In genomic region chr9:35432717-35433297, GRCm38 (mm10) we compare ENCODE assay signal across 7 mouse cellular contexts. TPM values are rescaled to one million over a fixed set of nuclear protein-coding genes. Genes with fewer than 3 reads are reported as not detected.
DNase-seq lines count a peak whose midpoint lies in the region; ATAC-seq lines count a peak whose summit lies in the region.
"Not testable (repeated sequence)": the region's sequence is repeated elsewhere in the genome, so short reads cannot be mapped to it uniquely, and the experiment has no call there.

No protein-coding gene starts in this region.

- peaks cover 12% of the 10 kb centered on the region for H3K4me1 ChIP-seq in hindbrain, embryonic 11.5 days (replicated peaks; ENCODE audit: control insufficient read depth, insufficient read depth, low read length)
- H3K4me1 ChIP-seq in hindbrain, embryonic 14.5 days (replicated peaks; ENCODE audit: control insufficient read depth, insufficient read depth, low read length) = peaks cover 30% of the 10 kb centered on the region
- peaks cover 39% of the 10 kb centered on the region for H3K4me1 ChIP-seq in midbrain, embryonic 12.5 days
- H3K4me1 ChIP-seq in neural tube, embryonic 11.5 days (ENCODE audit: control insufficient read depth, insufficient read depth, low read length) = peaks cover 34% of the 10 kb centered on the region
- peaks cover 17% of the 10 kb centered on the region; the same call in 1 of the 2 replicates for H3K4me1 ChIP-seq in neural tube, embryonic 14.5 days (ENCODE audit: control insufficient read depth, insufficient read depth, low read length)

- 56% methylated on average over 3 of the region's 3 CpGs for WGBS in hindbrain, embryonic 11.5 days
- WGBS in hindbrain, embryonic 14.5 days = 28% methylated on average over 2 of the region's 3 CpGs
- 59% methylated on average over 3 of the region's 3 CpGs for WGBS in midbrain, embryonic 12.5 days
- WGBS in neural tube, embryonic 11.5 days = 39% methylated on average over 3 of the region's 3 CpGs
- 34% methylated on average over 3 of the region's 3 CpGs for WGBS in neural tube, embryonic 14.5 days

- not testable (repeated sequence) for H3K27me3 ChIP-seq in hindbrain, embryonic 11.5 days (ENCODE audit: control insufficient read depth, insufficient read depth, low read length); hindbrain, embryonic 14.5 days (ENCODE audit: control insufficient read depth, insufficient read depth, low read length); midbrain, embryonic 12.5 days; neural tube, embryonic 11.5 days (ENCODE audit: control insufficient read depth, insufficient read depth, low read length); neural tube, embryonic 14.5 days (ENCODE audit: control insufficient read depth, insufficient read depth, low read length)

- not testable (repeated sequence) for H3K27ac ChIP-seq in hindbrain, embryonic 11.5 days (ENCODE audit: low read depth, low read length); hindbrain, embryonic 14.5 days; midbrain, embryonic 12.5 days (replicated peaks); neural tube, embryonic 11.5 days (ENCODE audit: low read depth, low read length); neural tube, embryonic 14.5 days (ENCODE audit: low read depth, low read length)

- not testable (repeated sequence) for H3K4me2 ChIP-seq in hindbrain, embryonic 11.5 days (replicated peaks; ENCODE audit: low read depth, low read length); hindbrain, embryonic 14.5 days (replicated peaks); midbrain, embryonic 12.5 days (replicated peaks); neural tube, embryonic 11.5 days (ENCODE audit: low read depth); neural tube, embryonic 14.5 days (ENCODE audit: low read depth, low read length)

- peak; percentile 31; the same call in 1 of the 2 replicates for ATAC-seq in hindbrain, embryonic 11.5 days (ENCODE audit: low FRiP score)
- ATAC-seq in hindbrain, embryonic 14.5 days (ENCODE audit: low FRiP score) = peak; percentile 54; the same call in 1 of the 2 replicates
- ATAC-seq in inflammation-experienced regulatory T-cells, adult 6 months = peak; percentile 13
- peak; percentile 31 for ATAC-seq in midbrain, embryonic 12.5 days (ENCODE audit: low FRiP score, low read depth)
- peak; percentile 71 for ATAC-seq in neural tube, embryonic 11.5 days (ENCODE audit: insufficient read depth, low FRiP score, low TSS enrichment)
- ATAC-seq in neural tube, embryonic 14.5 days (ENCODE audit: low read depth) = peak; percentile 29; the same call in 1 of the 2 replicates

- H3K9me3 ChIP-seq in hindbrain, embryonic 11.5 days (ENCODE audit: control insufficient read depth, low read length); hindbrain, embryonic 14.5 days (ENCODE audit: control insufficient read depth, low read length); midbrain, embryonic 12.5 days; neural tube, embryonic 11.5 days (ENCODE audit: control insufficient read depth, low read length); neural tube, embryonic 14.5 days (ENCODE audit: control insufficient read depth, low read length): not testable (repeated sequence)

- DNase-seq in CD4-positive, CD25-positive, alpha-beta regulatory T cell, adult 2 months (ENCODE audit: low read depth, low spot score) = peak; percentile 27
- DNase-seq in hindbrain, embryonic 11.5 days (ENCODE audit: low spot score); hindbrain, embryonic 14.5 days (ENCODE audit: low spot score); neural tube, embryonic 11.5 days (ENCODE audit: low spot score): not testable (repeated sequence)

- not testable (repeated sequence) for H3K9ac ChIP-seq in hindbrain, embryonic 11.5 days (ENCODE audit: low read depth, low read length); hindbrain, embryonic 14.5 days; midbrain, embryonic 12.5 days (replicated peaks); neural tube, embryonic 11.5 days (ENCODE audit: low read length); neural tube, embryonic 14.5 days (replicated peaks; ENCODE audit: low read depth, low read length)

- not testable (repeated sequence) for H3K36me3 ChIP-seq in hindbrain, embryonic 11.5 days (ENCODE audit: control insufficient read depth, insufficient read depth, low read length); hindbrain, embryonic 14.5 days (replicated peaks; ENCODE audit: control insufficient read depth, insufficient read depth); midbrain, embryonic 12.5 days; neural tube, embryonic 11.5 days (ENCODE audit: control insufficient read depth, insufficient read depth, low read length); neural tube, embryonic 14.5 days (ENCODE audit: control insufficient read depth, insufficient read depth, low read length)

- not testable (repeated sequence) for H3K4me3 ChIP-seq in hindbrain, embryonic 11.5 days (ENCODE audit: low read depth, low read length); hindbrain, embryonic 14.5 days (replicated peaks; ENCODE audit: low read length); midbrain, embryonic 12.5 days; neural tube, embryonic 11.5 days (ENCODE audit: low read depth, low read length); neural tube, embryonic 14.5 days (ENCODE audit: low read depth, low read length)

RNA-seq across cellular contexts. Expression of gene Cdon, which starts 11.9 kb away (rescaled TPM):
- 13.4 and 21.9 TPM in 2 replicates for polyA plus RNA-seq in hindbrain, embryonic 11.5 days (2014; fragmentation: Nextera tagmentation; extraction: Ambion mirVana)
- polyA plus RNA-seq in hindbrain, embryonic 14.5 days (2014; fragmentation: Nextera tagmentation; extraction: Ambion mirVana) = 3.1 and 5.0 TPM in 2 replicates
- 1 to 10 TPM; 2.6 to 3.6 (median 3.2) TPM for polyA plus RNA-seq in inflammation-experienced regulatory T-cells, adult 6 months (2017; shearing (Covaris generic))
- 19.7 and 22.8 TPM in 2 replicates for polyA plus RNA-seq in midbrain, embryonic 12.5 days (2016; fragmentation: Nextera tagmentation; extraction: Ambion mirVana)
- 8.5 and 11.5 TPM in 2 replicates for polyA plus RNA-seq in neural tube, embryonic 11.5 days (2014; fragmentation: Nextera tagmentation; extraction: Ambion mirVana)
- polyA plus RNA-seq in neural tube, embryonic 14.5 days (2014; fragmentation: Nextera tagmentation; extraction: Ambion mirVana) = 3.4 and 4.6 TPM in 2 replicates

Comparison
In these comparisons a context has a peak if more than half of its experiments do, and no peak if none do; other contexts are left out.
1. ATAC-seq: peak in every context shown above with its lines; median percentile 71 in neural tube, embryonic 11.5 days; 54 in hindbrain, embryonic 14.5 days; 31 in hindbrain, embryonic 11.5 days; 31 in midbrain, embryonic 12.5 days; 29 in neural tube, embryonic 14.5 days; 13 in inflammation-experienced regulatory T-cells, adult 6 months.